Mouse (Mus musculus): ENCODE results near the gene Phf23.

DNA sequence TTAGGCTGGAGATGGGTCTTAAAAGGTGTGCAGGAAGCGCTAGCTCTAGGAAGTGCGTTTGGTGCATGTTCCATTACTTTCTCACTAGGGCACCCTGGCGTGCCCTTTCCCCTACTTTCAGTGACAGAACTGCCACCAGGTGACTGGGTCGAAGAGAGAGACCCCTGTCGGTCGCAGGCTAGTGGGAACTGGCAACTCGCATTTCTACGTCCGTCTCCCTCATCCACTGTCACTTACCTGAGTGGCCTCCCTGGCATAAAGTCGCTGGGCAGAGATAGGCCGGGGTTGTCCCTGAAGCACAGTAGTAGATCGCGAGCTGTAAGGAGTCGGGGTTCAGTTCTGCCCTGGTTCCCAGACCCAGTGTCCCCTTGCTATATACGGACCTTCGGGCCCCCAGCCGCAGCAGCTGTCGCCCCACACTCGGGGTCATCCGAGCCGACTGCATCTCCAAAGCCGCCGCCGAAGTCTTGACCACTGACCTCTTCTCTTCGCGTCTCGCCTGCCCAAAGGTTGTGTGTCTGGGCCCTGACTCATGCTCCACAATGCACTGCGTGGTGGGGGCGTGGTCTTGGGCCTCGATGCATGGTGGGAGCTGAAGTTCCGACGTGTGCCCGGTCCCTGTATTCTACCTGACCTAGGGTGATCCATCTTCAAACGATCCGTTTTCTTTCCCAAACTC is 19.4 kb downstream of the Phf23 start, which contains the start of gene Acadvl:
- TF ChIP-seq POLR2A (IDR thresholded peaks at IDR 0.05; ENCODE audit: low read depth, low read length) (peak; percentile 75), CTCF (conservative IDR thresholded peaks at IDR 0.05; ENCODE audit: insufficient read depth, insufficient read length, low read depth, low read length) (peak; percentile 42)
